Mouse (Mus musculus) forebrain, embryonic 13.5 days (tissue): ENCODE data around the gene Gstt4. TPM values are rescaled to one million over a fixed set of nuclear protein-coding genes. Genes with fewer than 3 reads are reported as not detected.
"Not testable (repeated sequence)": the region's sequence is repeated elsewhere in the genome, so short reads cannot be mapped to it uniquely, and the experiment has no call there.

Experiments
- ATAC-seq: fragments of 200-750 bp; cut with Nextera tagmentation; 2 replicates; pipeline ENCODE4 v1.8.0; 2017
- H3K27ac ChIP-seq: fragments of 300-500 bp; sonication (generic); 2 replicates; pipeline ENCODE4 v1.5.1; 2015; ENCODE audit warnings: inconsistent platforms, mild to moderate bottlenecking, moderate library complexity
- H3K27me3 ChIP-seq: fragments of 300-500 bp; sonication (generic); 2 replicates; pipeline ENCODE4 v1.6.1; 2015; ENCODE audit warnings: mild to moderate bottlenecking, inconsistent platforms
- H3K36me3 ChIP-seq: fragments of 300-500 bp; sonication (generic); 2 replicates; pipeline ENCODE4 v1.6.1; 2015; ENCODE audit warnings: mild to moderate bottlenecking, inconsistent platforms; ENCODE audit not compliant: poor library complexity, severe bottlenecking
- H3K4me1 ChIP-seq: fragments of 300-500 bp; sonication (generic); 2 replicates; pipeline ENCODE4 v1.6.1; 2015; ENCODE audit warnings: inconsistent platforms
- H3K4me2 ChIP-seq: fragments of 300-500 bp; sonication (generic); 2 replicates; pipeline ENCODE4 v1.6.1; 2015; ENCODE audit warnings: inconsistent platforms, mild to moderate bottlenecking, moderate library complexity
- H3K4me3 ChIP-seq: fragments of 300-500 bp; sonication (generic); 2 replicates; pipeline ENCODE4 v1.5.1; 2015; ENCODE audit warnings: mild to moderate bottlenecking, inconsistent platforms
- H3K9ac ChIP-seq: fragments of 300-500 bp; sonication (generic); 2 replicates; pipeline ENCODE4 v1.6.1; 2015; ENCODE audit warnings: mild to moderate bottlenecking, inconsistent platforms
- H3K9me3 ChIP-seq: fragments of 300-500 bp; sonication (generic); replicated peaks from 2 replicates; pipeline ENCODE4 v1.6.1; 2016; ENCODE audit warnings: inconsistent platforms
- WGBS: fragments of 180-500 bp; shearing (Covaris S2); methylation state at CpG from one replicate; pipeline ENCODE4 v1.1.7; 2015; 5-methylcytosine and 5-hydroxymethylcytosine counted together
- polyA plus RNA-seq: library from polyadenylated mRNA; unstranded; fragments of >200 nt; fragmentation: Nextera tagmentation; extraction: Ambion mirVana; gene quantifications from 2 replicates; pipeline ENCODE4 v1.2.1, GENCODE M21; 2015

The Gstt4 gene
- not detected in 2 replicates for polyA plus RNA-seq

- ATAC-seq: no peak
- Histone ChIP-seq H3K27me3 (0 out of 2 replicates have a peak, but pooled peaks cover 2% of the 10 kb centered on the region), H3K4me1 (0 out of 2 replicates have a peak, but pooled peaks cover under 1% of the 10 kb centered on the region), H3K36me3 (no peaks in the 10 kb centered on the region), H3K27ac (no peak within 1 kb of the TSS), H3K4me3 (no peak within 1 kb of the TSS), H3K9ac (no peak within 1 kb of the TSS), H3K4me2 (no peak within 1 kb of the TSS), H3K9me3 (no peaks in the 10 kb centered on the region)
- WGBS: 94% methylated on average over 2 of the region's 2 CpGs
Measured at GRCm38 (mm10) chr10:75822443-75822842, at the start of gene Gstt4. Gene Gstt4, minus strand, starts transcription at chr10:75822543.

- WGBS: 68% methylated on average over 5 of the region's 5 CpGs
- Histone ChIP-seq H3K27me3 (no peaks in the 10 kb centered on the region), H3K27ac (no peak overlapping the region; the same call in 1 of the 2 replicates), H3K36me3 (peaks cover 18% of the 10 kb centered on the region), H3K4me2 (no peak overlapping the region), H3K4me3 (no peak overlapping the region), H3K9ac (no peak overlapping the region), H3K9me3 (no peaks in the 10 kb centered on the region), H3K4me1 (peaks cover 39% of the 10 kb centered on the region)
- ATAC-seq: no peak
Measured at GRCm38 (mm10) chr10:75861587-75861986, 39.2 kb upstream of the Gstt4 start.

- Histone ChIP-seq H3K4me2 (peak overlapping the region; percentile 78), H3K9me3 (no peaks in the 10 kb centered on the region), H3K9ac (peak overlapping the region; percentile 90; the same call in 1 of the 2 replicates), H3K36me3 (peaks cover 21% of the 10 kb centered on the region), H3K27me3 (no peaks in the 10 kb centered on the region), H3K4me3 (no peak overlapping the region), H3K27ac (peak overlapping the region; percentile 93), H3K4me1 (peaks cover 39% of the 10 kb centered on the region)
- 19% methylated on average over 7 of the region's 7 CpGs for WGBS
- no peak for ATAC-seq
Measured at GRCm38 (mm10) chr10:75860746-75861145, 38.4 kb upstream of the Gstt4 start.

DNA sequence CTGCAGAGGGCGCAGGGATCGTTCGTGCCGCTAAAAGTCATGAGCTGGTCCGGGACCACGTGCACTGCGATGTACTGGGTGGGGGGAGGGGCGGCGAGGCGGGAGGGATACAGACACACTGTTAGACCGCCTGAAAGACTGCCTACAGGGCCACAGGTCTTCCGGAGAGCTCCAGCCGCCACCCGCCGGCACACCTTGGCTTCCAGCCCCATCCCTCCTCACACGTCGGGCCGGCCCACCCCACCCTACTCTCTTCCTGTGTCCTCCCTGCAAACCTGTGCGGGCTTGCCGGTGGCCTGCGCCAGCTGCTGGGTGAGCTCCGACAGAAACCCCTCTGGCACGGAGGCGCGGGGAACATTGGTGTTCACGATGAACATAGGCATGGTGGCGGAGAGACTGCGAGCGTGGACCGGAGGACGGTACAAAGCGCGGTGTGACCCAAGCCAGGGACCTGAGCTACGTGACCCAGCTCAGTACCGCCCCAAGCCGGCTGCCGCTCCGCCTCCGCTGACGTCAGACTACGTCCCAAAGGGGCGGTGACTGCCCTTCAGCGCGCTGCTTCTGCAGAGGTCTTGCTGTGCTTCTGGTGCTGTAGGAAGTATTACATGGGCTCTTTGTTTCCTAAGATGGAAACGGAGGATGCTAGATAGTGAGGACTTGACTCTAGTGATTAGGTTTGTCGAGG is 37.6 kb upstream of the Gstt4 start, which contains the start of gene Mif:
TSS of gene Mif (minus strand) at position 455 of the 685 bp plus-strand sequence.
- Histone ChIP-seq H3K4me2 (peak within 1 kb of the TSS; percentile 78), H3K4me1 (peaks cover 39% of the 10 kb centered on the region), H3K9ac (peak within 1 kb of the TSS; percentile 90), H3K27ac (peak within 1 kb of the TSS; percentile 93), H3K36me3 (peaks cover 24% of the 10 kb centered on the region), H3K4me3 (peak within 1 kb of the TSS; percentile 80)
- not testable (repeated sequence) for H3K27me3 ChIP-seq, H3K9me3 ChIP-seq
- ATAC-seq: peak; percentile 97
- 1% methylated on average over 45 of the region's 46 CpGs for WGBS

DNA sequence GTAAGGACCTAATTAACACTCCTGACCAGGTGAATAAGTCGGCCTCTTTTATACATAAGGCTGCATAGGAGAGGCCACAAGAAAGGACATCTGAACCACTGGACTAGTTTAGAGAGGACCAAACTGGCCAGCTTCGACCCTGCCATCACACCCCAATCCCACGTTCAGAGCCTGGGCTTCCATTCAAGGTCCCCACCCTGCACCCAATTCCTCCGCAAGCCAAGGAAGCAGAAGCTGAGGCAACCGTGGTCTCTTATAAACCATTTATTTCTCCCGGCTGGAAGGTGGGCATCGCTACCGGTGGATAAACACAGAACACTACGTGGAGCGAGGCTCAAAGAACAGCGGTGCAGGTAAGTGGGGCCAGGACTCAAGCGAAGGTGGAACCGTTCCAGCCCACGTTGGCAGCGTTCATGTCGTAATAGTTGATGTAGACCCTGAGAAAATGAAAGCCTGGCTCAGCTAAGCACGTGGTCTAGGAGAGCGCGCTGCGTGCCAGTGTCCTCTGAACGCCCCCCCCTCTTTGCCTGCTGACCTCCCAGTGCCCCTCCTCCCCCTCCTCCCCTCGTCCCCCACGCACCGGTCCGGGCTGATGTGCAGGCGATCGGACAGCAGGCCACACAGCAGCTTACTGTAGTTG is 36.9 kb upstream of the Gstt4 start:
- peak; percentile 66 for ATAC-seq
- peak overlapping the region; percentile 78 for H3K4me2 ChIP-seq
- peaks cover 24% of the 10 kb centered on the region for H3K36me3 ChIP-seq
- no peaks in the 10 kb centered on the region for H3K27me3 ChIP-seq
- H3K9me3 ChIP-seq: no peaks in the 10 kb centered on the region
- WGBS: 2% methylated on average over 27 of the region's 27 CpGs
- peaks cover 39% of the 10 kb centered on the region for H3K4me1 ChIP-seq
- peak overlapping the region; percentile 90 for H3K9ac ChIP-seq
- H3K27ac ChIP-seq: peak overlapping the region; percentile 93
- peak overlapping the region; percentile 80 for H3K4me3 ChIP-seq

- peaks cover 39% of the 10 kb centered on the region for H3K4me1 ChIP-seq
- H3K27me3 ChIP-seq: no peaks in the 10 kb centered on the region
- peaks cover 24% of the 10 kb centered on the region for H3K36me3 ChIP-seq
- no peak for ATAC-seq
- no peaks in the 10 kb centered on the region for H3K9me3 ChIP-seq
- H3K4me3 ChIP-seq: no peak overlapping the region
- no peak overlapping the region for H3K27ac ChIP-seq
- H3K4me2 ChIP-seq: 0 out of 2 replicates have a peak overlapping the region, but pooled peaks have one; percentile 78
- no peak overlapping the region for H3K9ac ChIP-seq
- 91% methylated on average over 4 of the region's 4 CpGs for WGBS
Measured at GRCm38 (mm10) chr10:75857598-75857997, 35.3 kb upstream of the Gstt4 start.

GRCm38 (mm10) chr10:75856976-75857375 is 34.6 kb upstream of the Gstt4 start:
- ATAC-seq: no peak
- Histone ChIP-seq H3K9ac (no peak overlapping the region), H3K4me3 (no peak overlapping the region), H3K9me3 (no peaks in the 10 kb centered on the region), H3K4me1 (peaks cover 39% of the 10 kb centered on the region), H3K27ac (no peak overlapping the region), H3K27me3 (no peaks in the 10 kb centered on the region), H3K36me3 (peaks cover 24% of the 10 kb centered on the region), H3K4me2 (no peak overlapping the region)
- WGBS: 86% methylated on average over 3 of the region's 3 CpGs

DNA sequence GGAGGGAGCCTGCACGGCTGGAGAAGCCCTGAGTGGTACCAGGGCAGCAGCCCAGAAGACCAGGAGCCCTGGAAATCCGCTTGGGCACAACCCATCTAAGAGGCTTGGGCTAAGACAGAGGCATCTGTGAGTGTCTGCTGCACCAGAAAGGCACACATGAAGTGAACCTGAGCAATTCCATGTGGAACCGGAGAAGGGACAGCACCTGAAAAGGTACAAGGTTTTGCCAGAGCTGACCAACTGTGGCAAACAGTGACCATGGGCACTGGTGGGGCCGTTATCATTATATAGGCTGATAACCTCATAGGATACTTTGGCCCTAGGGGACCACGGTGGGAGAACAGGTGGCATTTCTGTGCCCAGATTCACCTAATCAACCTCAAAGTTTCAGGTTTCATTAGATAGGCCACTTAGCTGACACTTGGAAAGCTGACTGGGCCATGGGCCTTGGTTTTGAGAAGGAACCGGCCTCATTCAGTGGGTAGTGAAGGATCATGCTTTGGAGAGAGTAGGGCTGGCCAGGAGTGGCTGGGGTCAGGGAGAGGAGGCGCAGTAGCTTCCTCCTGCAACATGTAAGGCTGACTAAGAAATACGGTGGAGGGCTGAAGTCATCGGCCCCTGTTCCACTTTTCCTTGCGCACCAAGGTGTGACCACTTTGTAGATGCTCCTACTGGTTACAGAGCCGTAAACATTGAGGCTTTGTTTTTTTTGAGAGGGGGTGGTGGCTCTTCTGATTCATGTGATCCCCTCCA is 34.0 kb upstream of the Gstt4 start:
- H3K9me3 ChIP-seq: no peaks in the 10 kb centered on the region
- H3K36me3 ChIP-seq: peaks cover 24% of the 10 kb centered on the region
- H3K4me2 ChIP-seq: no peak overlapping the region
- no peaks in the 10 kb centered on the region for H3K27me3 ChIP-seq
- no peak overlapping the region for H3K27ac ChIP-seq
- ATAC-seq: no peak
- H3K4me1 ChIP-seq: peaks cover 40% of the 10 kb centered on the region
- WGBS: 85% methylated on average over 11 of the region's 11 CpGs
- H3K9ac ChIP-seq: no peak overlapping the region
- no peak overlapping the region for H3K4me3 ChIP-seq

DNA sequence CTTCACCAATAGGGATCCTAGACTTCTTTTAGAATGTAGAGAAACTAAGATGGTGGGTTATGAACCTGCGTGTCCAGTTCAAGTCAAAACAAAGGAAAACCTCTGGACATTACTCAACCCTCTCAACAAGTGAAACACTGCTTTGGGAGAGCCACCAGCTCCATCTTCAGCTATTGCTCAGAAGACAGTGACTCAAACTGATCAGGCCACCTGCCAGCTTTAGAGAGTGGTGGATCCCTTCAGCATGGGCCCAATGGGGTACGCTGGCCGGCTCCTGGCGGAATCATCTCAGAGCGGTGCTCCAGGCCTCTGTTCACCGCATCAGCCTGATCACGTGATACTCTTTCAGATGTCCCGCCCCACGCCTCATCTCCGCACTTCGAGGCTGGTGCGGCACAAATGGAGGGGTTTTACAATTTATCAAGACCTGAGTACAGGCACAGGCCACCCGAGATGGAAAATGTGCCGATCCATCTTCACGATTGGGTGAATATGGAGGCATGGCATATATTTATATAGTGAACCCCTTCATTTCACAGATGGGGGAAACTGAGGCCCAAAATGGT is 33.2 kb upstream of the Gstt4 start:
- H3K4me1 ChIP-seq: peaks cover 39% of the 10 kb centered on the region
- ATAC-seq: no peak
- H3K9me3 ChIP-seq: no peaks in the 10 kb centered on the region
- H3K36me3 ChIP-seq: peaks cover 24% of the 10 kb centered on the region
- no peak overlapping the region for H3K27ac ChIP-seq
- H3K27me3 ChIP-seq: no peaks in the 10 kb centered on the region
- WGBS: 92% methylated on average over 15 of the region's 15 CpGs
- no peak overlapping the region for H3K4me2 ChIP-seq
- H3K4me3 ChIP-seq: no peak overlapping the region
- no peak overlapping the region for H3K9ac ChIP-seq

- WGBS: 85% methylated on average over 6 of the region's 6 CpGs
- Histone ChIP-seq H3K9me3 (no peaks in the 10 kb centered on the region), H3K36me3 (peaks cover 24% of the 10 kb centered on the region), H3K27ac (no peak overlapping the region), H3K4me2 (no peak overlapping the region), H3K4me1 (peaks cover 35% of the 10 kb centered on the region), H3K4me3 (no peak overlapping the region), H3K27me3 (no peaks in the 10 kb centered on the region), H3K9ac (no peak overlapping the region)
- no peak for ATAC-seq
Measured at GRCm38 (mm10) chr10:75854791-75855190, 32.4 kb upstream of the Gstt4 start.

DNA sequence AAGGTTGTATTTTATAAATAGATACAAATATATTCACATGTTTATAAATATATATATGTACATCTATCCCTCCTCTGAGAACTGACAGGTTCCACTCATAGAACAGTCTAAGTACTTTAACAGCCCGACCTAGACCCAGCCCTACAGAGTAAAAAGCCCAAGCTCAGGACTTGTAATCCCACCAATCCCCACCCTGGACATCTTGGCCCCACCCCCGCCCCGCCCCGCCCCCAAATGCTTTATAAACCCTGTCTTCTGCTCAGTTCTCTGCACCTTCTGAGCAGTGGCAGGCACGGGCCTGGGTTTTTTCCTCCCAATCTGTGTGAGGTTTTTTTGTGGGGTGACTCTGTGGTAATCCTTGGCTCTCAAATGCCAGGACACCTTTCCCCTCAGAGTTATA is 31.8 kb upstream of the Gstt4 start:
- H3K4me1 ChIP-seq: peaks cover 34% of the 10 kb centered on the region

More for the DNA sequence above, 31.8 kb upstream of the Gstt4 start:
- Histone ChIP-seq H3K9me3 (no peaks in the 10 kb centered on the region), H3K4me2 (no peak overlapping the region), H3K9ac (no peak overlapping the region), H3K27ac (no peak overlapping the region), H3K4me3 (no peak overlapping the region), H3K36me3 (peaks cover 24% of the 10 kb centered on the region), H3K27me3 (no peaks in the 10 kb centered on the region)
- ATAC-seq: peak; percentile 19
- WGBS: 47% methylated on average over 5 of the region's 5 CpGs
